ENCODE assay signal across 27 mouse cellular contexts in the genomic region with DNA sequence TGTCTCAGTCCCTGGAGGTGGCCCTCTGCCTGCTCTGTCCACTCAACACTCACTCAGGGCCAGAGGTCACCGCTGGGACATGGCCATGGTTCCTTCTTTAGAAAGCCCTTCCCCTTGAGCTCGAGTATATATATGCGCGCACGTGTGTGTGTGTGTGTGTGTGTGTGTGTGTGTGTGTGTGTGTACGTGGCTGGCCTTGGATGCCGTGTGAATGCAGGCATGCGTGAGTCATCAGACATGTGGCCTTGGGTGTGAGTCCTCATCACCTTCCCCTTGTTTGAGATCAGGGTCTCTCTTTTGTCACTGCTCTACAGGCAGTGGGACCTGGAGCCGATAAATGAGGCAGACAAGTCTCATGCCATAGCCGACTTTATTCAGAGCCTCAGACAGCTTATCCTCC. TPM values are rescaled to one million over a fixed set of nuclear protein-coding genes. Genes with fewer than 3 reads are reported as not detected.
DNase-seq lines count a peak whose midpoint lies in the region; ATAC-seq lines count a peak whose summit lies in the region.
"Had no signal": no experiment of that assay in that cellular context is flagged by ENCODE, and none has a peak within 500 bp of the region (broad histone marks: within the 10 kb centered on the region; RNA-seq: fewer than 3 reads in every experiment).

No protein-coding gene starts in this region.

- H3K9ac ChIP-seq in heart, embryonic 11.5 days (ENCODE audit: low read depth, low read length), result no peak overlapping the region
- H3K9ac ChIP-seq: embryonic facial prominence, embryonic 13.5 days; hindbrain, embryonic 12.5 days; liver, embryonic 15.5 days; lung, embryonic 15.5 days; midbrain, embryonic 12.5 days; neural tube, embryonic 12.5 days had no signal

- peaks cover 33% of the 10 kb centered on the region for H3K27me3 ChIP-seq in heart, embryonic 11.5 days (ENCODE audit: control insufficient read depth, insufficient read depth, low read length)
- H3K27me3 ChIP-seq: embryonic facial prominence, embryonic 13.5 days; hindbrain, embryonic 12.5 days; liver, embryonic 15.5 days; lung, embryonic 15.5 days; midbrain, embryonic 12.5 days; neural tube, embryonic 12.5 days had no signal

- H3K27ac ChIP-seq in heart, embryonic 11.5 days (ENCODE audit: low read depth, low read length), result no peak overlapping the region
- H3K27ac ChIP-seq: embryonic facial prominence, embryonic 13.5 days; forebrain, embryonic 10.5 days; hindbrain, embryonic 12.5 days; hindbrain, postnatal 0 days; liver, embryonic 15.5 days; lung, embryonic 15.5 days; midbrain, embryonic 12.5 days; neural tube, embryonic 12.5 days had no signal

- H3K4me2 ChIP-seq in heart, embryonic 11.5 days, result no peak overlapping the region
- H3K4me2 ChIP-seq: embryonic facial prominence, embryonic 13.5 days; hindbrain, embryonic 12.5 days; liver, embryonic 15.5 days; lung, embryonic 15.5 days; midbrain, embryonic 12.5 days; neural tube, embryonic 12.5 days had no signal

- peaks cover 14% of the 10 kb centered on the region for H3K36me3 ChIP-seq in heart, embryonic 11.5 days (ENCODE audit: control insufficient read depth, insufficient read depth, low read length)

- no peak overlapping the region for H3K4me3 ChIP-seq in heart, embryonic 11.5 days (ENCODE audit: low read depth, low read length)
- H3K4me3 ChIP-seq: embryonic facial prominence, embryonic 13.5 days; forebrain, embryonic 10.5 days; hindbrain, embryonic 12.5 days; liver, embryonic 15.5 days; lung, embryonic 15.5 days; midbrain, embryonic 12.5 days; myocyte; neural tube, embryonic 12.5 days had no signal

- DNase-seq in heart, postnatal 4 days, result no peak
- peak; percentile 32 for DNase-seq in thymus, postnatal 4 days
- no peak for DNase-seq in thymus, postnatal 25 days
- peak; percentile 47 for DNase-seq in adrenal gland, postnatal 25 days
- DNase-seq in right cerebral cortex, postnatal 4 days, result no peak
- no peak for DNase-seq in frontal cortex, postnatal 14 days (ENCODE audit: low spot score in 2 of 2)
- DNase-seq: B cell, adult 2 months; cerebellum, adult 18-20 months; cerebellum, postnatal 10 days; heart, postnatal 14 days; kidney, adult 9 months; kidney, postnatal 14 days; layer of hippocampus, adult 9-11 months had no signal

- 77% methylated on average over 10 of the region's 10 CpGs for WGBS in heart, embryonic 11.5 days (ENCODE audit: insufficient replicate concordance)

- H3K9me3 ChIP-seq in heart, embryonic 11.5 days (replicated peaks; ENCODE audit: control insufficient read depth, low read length), result no peaks in the 10 kb centered on the region
- H3K9me3 ChIP-seq: embryonic facial prominence, embryonic 13.5 days; forebrain, embryonic 10.5 days; G1E; hindbrain, embryonic 12.5 days; liver, embryonic 15.5 days; lung, embryonic 15.5 days; midbrain, embryonic 12.5 days; neural tube, embryonic 12.5 days had no signal

- 0 out of 2 replicates have a peak, but pooled peaks have one; percentile 31 for ATAC-seq in heart, embryonic 11.5 days (replicated peaks; ENCODE audit: insufficient number of reproducible peaks, low FRiP score, low TSS enrichment)
- ATAC-seq: forebrain, embryonic 16.5 days; hindbrain, postnatal 0 days; intestine, embryonic 16.5 days had no signal

- no peaks in the 10 kb centered on the region for H3K4me1 ChIP-seq in heart, embryonic 11.5 days (ENCODE audit: control insufficient read depth, insufficient read depth, low read length)
- H3K4me1 ChIP-seq: embryonic facial prominence, embryonic 13.5 days; lung, embryonic 15.5 days; midbrain, embryonic 12.5 days; neural tube, embryonic 12.5 days had no signal

RNA-seq across cellular contexts. Expression of a gene that starts 29.3 kb away (rescaled TPM):
- polyA plus RNA-seq in heart, embryonic 11.5 days (2014; fragmentation: Nextera tagmentation; extraction: Ambion mirVana), result 8.6 and 10.9 TPM in 2 replicates
- 1 to 10 TPM; 8.2 to 8.3 TPM for total RNA-seq in heart, postnatal 4 days (2021)
- 10.6 and 15.3 TPM in 2 replicates for total RNA-seq in adrenal gland, postnatal 25 days (2021)

RNA-seq across cellular contexts. Expression of a gene that starts 29.3 kb away (rescaled TPM):
- 8.8 and 10.4 TPM in 2 replicates for polyA plus RNA-seq in heart, embryonic 11.5 days (2014; fragmentation: Nextera tagmentation; extraction: Ambion mirVana)
- 10 to 100 TPM; 35.7 to 36.0 TPM for total RNA-seq in heart, postnatal 4 days (2021)
- total RNA-seq in adrenal gland, postnatal 25 days (2021), result 48.5 and 49.6 TPM in 2 replicates

RNA-seq across cellular contexts. Expression of a gene that starts 34.0 kb away (rescaled TPM):
- polyA plus RNA-seq in heart, embryonic 11.5 days (2014; fragmentation: Nextera tagmentation; extraction: Ambion mirVana), result 9.1 and 10.6 TPM in 2 replicates
- 1 to 10 TPM; 6.5 to 6.9 TPM for total RNA-seq in heart, postnatal 4 days (2021)
- 21.6 and 22.9 TPM in 2 replicates for total RNA-seq in adrenal gland, postnatal 25 days (2021)

RNA-seq across cellular contexts. Expression of a gene that starts 48.8 kb away (rescaled TPM):
- polyA plus RNA-seq in heart, embryonic 11.5 days (2014; fragmentation: Nextera tagmentation; extraction: Ambion mirVana), result 5.7 and 9.5 TPM in 2 replicates
- 10 to 100 TPM; 23.3 to 24.0 TPM for total RNA-seq in heart, postnatal 4 days (2021)
- total RNA-seq in adrenal gland, postnatal 25 days (2021), result 78.7 and 96.2 TPM in 2 replicates

RNA-seq across cellular contexts. Expression of a gene that starts 58.5 kb away (rescaled TPM):
- polyA plus RNA-seq in heart, embryonic 11.5 days (2014; fragmentation: Nextera tagmentation; extraction: Ambion mirVana), result 0.03 and 0.04 TPM in 2 replicates
- not detected for total RNA-seq in heart, postnatal 4 days (2021)
- 0.06 and 1.9 TPM in 2 replicates for total RNA-seq in adrenal gland, postnatal 25 days (2021)
- total RNA-seq: heart, adult 8-10 months; heart, postnatal 14 days had no signal
- polyA plus RNA-seq: forebrain, embryonic 10.5 days; forebrain, embryonic 16.5 days; hindbrain, embryonic 12.5 days; midbrain, embryonic 12.5 days; myocyte had no signal

Comparison
In these comparisons a context has a peak if more than half of its experiments do, and no peak if none do; other contexts are left out.
1. DNase-seq: peak in thymus, postnatal 4 days (single experiment) and adrenal gland, postnatal 25 days (single experiment); none in heart, postnatal 4 days (single experiment), thymus, postnatal 25 days (single experiment), right cerebral cortex, postnatal 4 days (single experiment) and frontal cortex, postnatal 14 days (0 of 2).